Mouse (Mus musculus) liver, embryonic 14.5 days (tissue): Measurements from ENCODE around the gene Rassf4.
"Not testable (repeated sequence)": the region's sequence is repeated elsewhere in the genome, so short reads cannot be mapped to it uniquely, and the experiment has no call there.

Experiments
- CTCF ChIP-seq: IDR thresholded peaks from 2 replicates; pipeline ENCODE4 v1.5.1; 2016; ENCODE audit warnings: antibody characterized with exemption, low read depth, control low read depth
- EP300 ChIP-seq: IDR thresholded peaks from 2 replicates; pipeline ENCODE4 v1.6.1; 2016; ENCODE audit warnings: antibody characterized with exemption, low read depth

DNA sequence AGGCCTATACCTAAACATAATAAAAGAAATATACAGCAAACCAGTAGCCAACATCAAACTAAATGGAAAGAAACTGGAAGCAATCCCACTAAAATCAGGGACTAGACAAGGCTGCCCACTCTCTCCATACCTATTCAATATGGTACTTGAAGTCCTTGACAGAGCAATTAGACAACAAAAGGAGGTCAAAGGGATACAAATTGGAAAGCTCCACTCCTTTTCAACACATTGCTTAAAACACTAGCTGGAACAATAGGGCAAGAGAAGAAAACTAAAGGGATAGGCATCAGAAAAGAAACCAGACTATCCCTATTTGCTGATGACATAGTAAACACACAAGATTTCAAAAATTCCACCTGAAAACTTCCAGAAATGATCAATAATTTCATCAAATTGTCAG is 72.8 kb downstream of the Rassf4 start:
- TF ChIP-seq CTCF, EP300: not testable (repeated sequence)
